Mouse (Mus musculus) embryonic facial prominence, embryonic 13.5 days (tissue): ENCODE measurements around the gene Pde4d. TPM values are rescaled to one million over a fixed set of nuclear protein-coding genes. Genes with fewer than 3 reads are reported as not detected.
A peak's percentile ranks its signal among the peaks of the same experiment; 100 is the strongest.

Experiments used
- ATAC-seq: fragments of 200-750 bp; cut with Nextera tagmentation; 2 replicates; pipeline ENCODE4 v1.8.0; 2017; ENCODE audit warnings: low read depth; ENCODE audit not compliant: insufficient number of reproducible peaks, insufficient read depth, low FRiP score, low TSS enrichment
- H3K27ac ChIP-seq: fragments of 300-500 bp; sonication (generic); 2 replicates; pipeline ENCODE4 v1.5.1; 2015; ENCODE audit warnings: moderate library complexity, mild to moderate bottlenecking, inconsistent platforms
- H3K27me3 ChIP-seq: fragments of 300-500 bp; sonication (generic); 2 replicates; pipeline ENCODE4 v1.6.1; 2015; ENCODE audit warnings: mild to moderate bottlenecking, inconsistent platforms
- H3K36me3 ChIP-seq: fragments of 300-500 bp; sonication (generic); 2 replicates; pipeline ENCODE4 v1.6.1; 2015; ENCODE audit warnings: mild to moderate bottlenecking, inconsistent platforms
- H3K4me1 ChIP-seq: fragments of 300-500 bp; sonication (generic); 2 replicates; pipeline ENCODE4 v1.6.1; 2015; ENCODE audit warnings: inconsistent platforms
- H3K4me2 ChIP-seq: fragments of 300-500 bp; sonication (generic); 2 replicates; pipeline ENCODE4 v1.6.1; 2015; ENCODE audit warnings: moderate library complexity, mild to moderate bottlenecking, inconsistent platforms
- H3K4me3 ChIP-seq: fragments of 300-500 bp; sonication (generic); 2 replicates; pipeline ENCODE4 v1.5.1; 2015; ENCODE audit warnings: mild to moderate bottlenecking, inconsistent platforms
- H3K9ac ChIP-seq: fragments of 300-500 bp; sonication (generic); 2 replicates; pipeline ENCODE4 v1.6.1; 2015; ENCODE audit warnings: mild to moderate bottlenecking, inconsistent platforms
- H3K9me3 ChIP-seq: fragments of 300-500 bp; sonication (generic); 2 replicates; pipeline ENCODE4 v1.6.1; 2016; ENCODE audit warnings: inconsistent platforms
- WGBS: fragments of 180-500 bp; shearing (Covaris S2); methylation state at CpG from one replicate; pipeline ENCODE4 v1.1.7; 2015; ENCODE audit warnings: mixed read lengths; 5-methylcytosine and 5-hydroxymethylcytosine counted together
- polyA plus RNA-seq: library from polyadenylated mRNA; unstranded; fragments of >200 nt; fragmentation: Nextera tagmentation; extraction: Ambion mirVana; gene quantifications from 2 replicates; pipeline ENCODE4 v1.2.1, GENCODE M21; 2015

Pde4d gene
- polyA plus RNA-seq, 1 experiment from 2014 or later = 22.9 TPM

DNA sequence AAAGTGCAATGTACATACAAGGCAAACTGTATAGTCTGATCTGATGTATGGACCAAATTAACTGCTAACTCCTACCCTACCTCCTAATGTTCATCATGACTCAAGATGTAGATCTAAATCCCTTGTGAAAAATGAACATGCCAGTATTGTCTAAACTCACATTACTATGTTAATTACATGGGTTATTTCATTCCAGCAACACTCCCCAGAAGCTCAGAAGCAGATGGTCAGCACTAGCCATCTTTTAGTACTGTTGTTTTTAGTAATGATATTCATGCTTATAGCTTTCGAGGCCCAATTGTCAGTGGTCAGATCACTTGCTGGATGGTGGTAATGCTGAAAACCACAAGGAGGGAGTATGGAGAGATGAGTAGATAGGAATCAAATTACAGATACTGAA lies 1127.0 kb downstream of the Pde4d start:
- no peak overlapping the region for H3K4me3 ChIP-seq
- 63% methylated on average over 1 of the region's 1 CpGs for WGBS
- no peaks in the 10 kb centered on the region for H3K36me3 ChIP-seq
- peaks cover 8% of the 10 kb centered on the region for H3K4me1 ChIP-seq
- no peak overlapping the region for H3K4me2 ChIP-seq
- ATAC-seq = no peak
- H3K9ac ChIP-seq = no peak overlapping the region
- H3K9me3 ChIP-seq = no peaks in the 10 kb centered on the region
- H3K27me3 ChIP-seq = no peaks in the 10 kb centered on the region
- no peak overlapping the region for H3K27ac ChIP-seq

DNA sequence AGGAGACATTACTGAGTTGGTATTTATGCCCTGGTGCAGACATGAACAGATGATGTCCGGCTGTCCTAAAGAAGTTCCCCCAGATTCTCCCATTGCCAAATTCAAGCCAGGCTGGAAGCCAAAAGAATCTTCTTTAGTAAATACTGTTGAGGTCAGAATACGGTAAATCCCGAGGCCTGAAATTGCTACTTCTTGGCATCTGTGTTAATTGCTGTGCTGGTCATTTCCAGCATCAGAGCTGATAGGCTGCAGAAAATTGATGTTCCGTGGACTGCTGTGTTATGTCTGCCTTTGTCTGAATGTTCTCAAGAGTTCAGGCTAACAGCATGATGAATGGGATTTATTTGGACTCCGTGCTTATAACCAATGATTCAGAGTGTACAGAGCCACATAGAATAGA lies 1127.7 kb downstream of the Pde4d start:
- no peak overlapping the region for H3K9ac ChIP-seq
- no peaks in the 10 kb centered on the region for H3K27me3 ChIP-seq
- H3K4me2 ChIP-seq = no peak overlapping the region
- no peak overlapping the region for H3K27ac ChIP-seq
- no peak for ATAC-seq
- no peaks in the 10 kb centered on the region for H3K9me3 ChIP-seq
- no peaks in the 10 kb centered on the region for H3K36me3 ChIP-seq
- H3K4me3 ChIP-seq = no peak overlapping the region
- 78% methylated on average over 5 of the region's 5 CpGs for WGBS
- H3K4me1 ChIP-seq = peaks cover 8% of the 10 kb centered on the region

DNA sequence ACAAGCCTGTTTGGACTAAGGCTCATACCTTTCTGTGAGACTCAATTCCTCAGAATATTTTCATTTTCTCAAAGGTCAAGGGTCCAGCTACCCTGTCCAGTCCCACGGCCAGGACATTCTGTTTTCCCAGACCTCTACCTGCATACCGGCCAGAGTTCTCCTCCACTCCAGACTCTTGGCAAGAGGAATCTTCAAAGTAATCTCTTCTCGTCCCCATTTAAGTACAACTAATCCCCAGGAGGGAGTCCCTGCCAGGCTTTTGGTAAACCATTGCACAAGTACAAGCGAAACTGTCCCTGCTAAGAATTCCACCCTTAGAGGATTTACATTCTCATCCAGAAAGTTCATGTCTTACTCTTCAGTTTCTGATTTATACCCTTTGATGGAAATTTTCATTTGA lies 1128.2 kb downstream of the Pde4d start:
- no peak overlapping the region for H3K27ac ChIP-seq
- H3K9ac ChIP-seq = no peak overlapping the region
- H3K4me3 ChIP-seq = no peak overlapping the region
- H3K4me2 ChIP-seq = no peak overlapping the region
- 71% methylated on average over 4 of the region's 4 CpGs for WGBS
- no peaks in the 10 kb centered on the region for H3K27me3 ChIP-seq
- no peaks in the 10 kb centered on the region for H3K36me3 ChIP-seq
- peaks cover 8% of the 10 kb centered on the region for H3K4me1 ChIP-seq
- ATAC-seq = no peak
- no peaks in the 10 kb centered on the region for H3K9me3 ChIP-seq

DNA sequence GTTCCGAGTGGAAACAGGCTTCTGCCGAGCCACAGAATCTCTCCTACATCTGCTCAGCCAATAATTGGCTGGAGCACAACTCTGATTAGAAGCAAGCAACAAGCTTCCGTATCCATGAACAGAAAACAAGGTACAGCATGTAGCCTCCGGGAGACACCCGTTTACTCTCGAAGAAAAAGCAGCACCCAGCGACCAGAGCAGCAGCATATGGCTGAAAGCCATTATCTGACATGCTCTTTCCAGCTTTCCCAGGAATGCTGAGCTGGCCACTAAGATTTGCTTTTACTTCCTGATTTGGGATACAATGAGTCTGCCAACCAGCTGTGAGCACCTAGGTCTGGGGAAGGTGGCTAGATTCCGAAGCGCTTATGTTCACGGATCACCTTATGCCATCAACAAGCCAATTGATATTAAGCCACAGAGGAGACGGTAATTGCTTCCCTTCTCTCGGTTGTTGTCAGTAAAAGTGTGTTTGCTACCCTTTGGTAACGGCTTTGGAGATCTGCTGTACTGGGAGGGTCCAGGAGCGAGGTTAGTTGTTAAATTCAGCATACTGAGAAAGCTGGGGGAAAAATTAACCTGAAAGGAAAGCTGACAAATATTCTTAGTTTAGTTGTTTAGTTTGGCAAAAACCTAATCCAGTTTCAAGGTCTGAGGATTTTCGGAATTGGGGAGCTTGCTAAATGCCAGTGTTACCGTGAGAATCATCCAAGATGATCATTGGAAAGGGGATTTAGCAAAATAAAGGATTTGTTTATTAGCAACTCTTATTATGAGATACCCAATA lies 1131.7 kb downstream of the Pde4d start:
- no peaks in the 10 kb centered on the region for H3K36me3 ChIP-seq
- 0 out of 2 replicates have a peak overlapping the region, but pooled peaks have one; percentile 26 for H3K4me2 ChIP-seq
- WGBS = 66% methylated on average over 16 of the region's 16 CpGs
- H3K27me3 ChIP-seq = no peaks in the 10 kb centered on the region
- no peak overlapping the region for H3K9ac ChIP-seq
- no peak overlapping the region for H3K27ac ChIP-seq
- H3K4me1 ChIP-seq = peaks cover 8% of the 10 kb centered on the region
- H3K9me3 ChIP-seq = no peaks in the 10 kb centered on the region
- ATAC-seq = no peak
- no peak overlapping the region for H3K4me3 ChIP-seq

DNA sequence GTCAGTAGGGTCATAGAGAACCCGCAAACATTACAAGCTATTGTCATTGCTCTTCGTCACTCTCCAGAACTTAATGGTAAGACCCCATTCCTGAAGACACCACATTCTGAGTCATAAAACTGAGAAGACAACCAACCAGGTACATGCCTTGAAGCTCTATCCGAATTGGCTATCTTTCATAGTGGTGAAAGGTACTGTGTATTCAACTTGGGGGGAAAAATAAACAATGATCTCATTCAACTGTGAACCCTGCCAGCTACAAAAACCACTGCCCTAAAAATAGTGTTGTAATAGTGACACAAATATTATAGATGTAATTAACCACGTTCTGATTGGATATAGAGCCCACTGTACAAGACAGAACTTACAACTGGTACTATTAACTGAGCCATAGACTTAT lies 1140.3 kb downstream of the Pde4d start:
- no peak overlapping the region for H3K4me3 ChIP-seq
- H3K4me1 ChIP-seq = peaks cover 3% of the 10 kb centered on the region; the same call in 1 of the 2 replicates
- no peaks in the 10 kb centered on the region for H3K9me3 ChIP-seq
- no peak for ATAC-seq
- H3K27ac ChIP-seq = no peak overlapping the region
- no peak overlapping the region for H3K4me2 ChIP-seq
- H3K36me3 ChIP-seq = no peaks in the 10 kb centered on the region
- 83% methylated on average over 4 of the region's 4 CpGs for WGBS
- no peak overlapping the region for H3K9ac ChIP-seq
- no peaks in the 10 kb centered on the region for H3K27me3 ChIP-seq

DNA sequence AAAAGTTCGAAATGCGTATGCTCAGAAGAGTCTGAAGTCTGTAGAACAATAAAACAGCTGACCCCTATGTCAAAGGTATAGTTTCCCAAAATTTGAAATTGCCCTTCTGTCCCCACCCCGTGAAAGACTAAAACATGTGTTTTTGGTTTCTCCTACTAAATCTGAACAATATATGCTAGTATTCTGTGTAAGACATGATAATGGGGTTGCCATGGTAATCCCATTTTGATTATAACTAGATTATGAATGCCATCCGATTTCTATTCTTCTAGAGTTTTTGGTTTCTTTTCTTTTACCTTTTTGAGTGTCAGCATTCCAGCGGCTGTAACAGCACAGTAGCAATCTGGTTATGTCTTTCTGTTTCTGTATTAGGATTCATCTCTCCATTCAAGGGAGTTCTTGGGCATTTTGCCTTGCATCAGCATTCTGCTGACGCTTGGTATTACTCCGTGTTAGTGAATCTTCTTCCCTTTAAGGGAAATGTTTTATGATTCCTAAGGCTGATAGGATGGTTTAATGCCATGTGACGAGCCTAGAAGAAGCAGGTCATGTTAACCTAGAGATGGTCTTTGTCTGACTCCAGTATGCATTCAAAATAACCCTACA lies 1142.5 kb downstream of the Pde4d start:
- Histone ChIP-seq H3K27me3 (no peaks in the 10 kb centered on the region), H3K27ac (no peak overlapping the region), H3K4me1 (peaks cover 3% of the 10 kb centered on the region; the same call in 1 of the 2 replicates), H3K4me2 (no peak overlapping the region), H3K36me3 (no peaks in the 10 kb centered on the region), H3K4me3 (no peak overlapping the region), H3K9ac (no peak overlapping the region), H3K9me3 (no peaks in the 10 kb centered on the region)
- ATAC-seq = no peak
- WGBS = 64% methylated on average over 8 of the region's 8 CpGs

DNA sequence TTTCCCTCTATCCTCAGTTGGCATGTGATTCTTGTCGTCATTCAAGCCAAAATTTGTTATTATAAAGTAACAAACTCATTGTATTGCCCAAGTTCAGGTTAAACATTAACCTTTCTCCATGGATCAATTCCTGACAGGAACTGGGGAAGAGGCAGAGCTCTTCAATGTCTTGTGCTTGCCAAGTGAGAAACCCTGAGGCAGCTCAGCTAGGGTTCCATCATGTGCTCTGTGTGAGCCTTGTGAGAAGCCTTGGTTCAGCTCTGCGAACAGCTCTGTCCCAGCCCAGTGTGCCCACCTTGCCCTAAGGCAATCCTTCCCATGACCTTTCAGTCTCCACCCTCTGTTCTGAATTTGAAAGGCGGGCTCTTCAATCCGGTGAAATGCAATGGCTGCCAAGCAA lies 1150.0 kb downstream of the Pde4d start:
- Histone ChIP-seq H3K9me3 (no peaks in the 10 kb centered on the region), H3K27me3 (no peaks in the 10 kb centered on the region), H3K4me2 (no peak overlapping the region), H3K9ac (no peak overlapping the region), H3K4me3 (no peak overlapping the region), H3K27ac (no peak overlapping the region), H3K4me1 (no peaks in the 10 kb centered on the region), H3K36me3 (no peaks in the 10 kb centered on the region)
- ATAC-seq = no peak
- WGBS = 42% methylated on average over 4 of the region's 4 CpGs

DNA sequence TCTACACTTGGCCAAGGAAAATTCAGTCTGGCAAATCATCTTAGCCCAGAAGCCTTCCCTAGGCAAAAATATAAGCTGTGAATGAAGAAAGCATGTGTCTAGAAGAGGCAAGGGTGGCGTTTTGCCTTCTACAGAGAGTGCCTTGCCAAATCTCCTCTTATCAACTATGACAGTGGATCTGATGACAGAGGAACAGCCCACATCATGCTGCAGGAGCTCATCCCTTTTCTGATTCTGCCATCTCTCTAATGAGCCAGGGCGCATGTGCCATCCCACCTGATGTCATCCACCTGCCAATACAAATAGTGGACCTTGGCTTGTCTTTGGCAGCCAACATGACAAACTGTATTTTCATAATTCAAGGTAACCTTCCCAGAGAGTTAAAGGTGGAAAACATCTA lies 1154.3 kb downstream of the Pde4d start:
- Histone ChIP-seq H3K9ac (no peak overlapping the region), H3K4me1 (no peaks in the 10 kb centered on the region), H3K27me3 (no peaks in the 10 kb centered on the region), H3K9me3 (no peaks in the 10 kb centered on the region), H3K27ac (no peak overlapping the region), H3K36me3 (no peaks in the 10 kb centered on the region), H3K4me3 (no peak overlapping the region), H3K4me2 (no peak overlapping the region)
- no peak for ATAC-seq
- WGBS = 92% methylated on average over 2 of the region's 2 CpGs

DNA sequence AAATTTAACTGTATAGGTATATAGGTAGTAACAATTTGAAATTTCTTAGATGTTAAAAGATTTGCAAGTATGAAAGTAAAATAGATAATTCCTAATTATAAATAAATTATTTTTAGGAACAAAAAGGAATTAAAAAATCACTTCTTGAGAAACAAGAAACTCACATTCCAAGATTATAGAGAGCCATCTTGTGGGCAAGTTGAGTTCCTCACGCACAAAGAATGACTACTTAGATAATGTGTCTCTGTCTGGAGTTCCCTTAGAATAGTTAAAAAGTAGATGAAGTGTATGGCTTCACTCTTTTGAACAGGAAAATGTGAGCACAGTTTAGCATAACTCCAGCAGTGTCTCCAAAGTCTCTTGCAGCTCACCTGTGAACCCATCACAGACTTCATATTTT lies 1155.4 kb downstream of the Pde4d start:
- Histone ChIP-seq H3K4me3 (no peak overlapping the region), H3K36me3 (no peaks in the 10 kb centered on the region), H3K9ac (no peak overlapping the region), H3K9me3 (no peaks in the 10 kb centered on the region), H3K4me2 (no peak overlapping the region), H3K27me3 (no peaks in the 10 kb centered on the region), H3K27ac (no peak overlapping the region), H3K4me1 (no peaks in the 10 kb centered on the region)
- ATAC-seq = no peak
- WGBS = 55% methylated on average over 1 of the region's 1 CpGs

DNA sequence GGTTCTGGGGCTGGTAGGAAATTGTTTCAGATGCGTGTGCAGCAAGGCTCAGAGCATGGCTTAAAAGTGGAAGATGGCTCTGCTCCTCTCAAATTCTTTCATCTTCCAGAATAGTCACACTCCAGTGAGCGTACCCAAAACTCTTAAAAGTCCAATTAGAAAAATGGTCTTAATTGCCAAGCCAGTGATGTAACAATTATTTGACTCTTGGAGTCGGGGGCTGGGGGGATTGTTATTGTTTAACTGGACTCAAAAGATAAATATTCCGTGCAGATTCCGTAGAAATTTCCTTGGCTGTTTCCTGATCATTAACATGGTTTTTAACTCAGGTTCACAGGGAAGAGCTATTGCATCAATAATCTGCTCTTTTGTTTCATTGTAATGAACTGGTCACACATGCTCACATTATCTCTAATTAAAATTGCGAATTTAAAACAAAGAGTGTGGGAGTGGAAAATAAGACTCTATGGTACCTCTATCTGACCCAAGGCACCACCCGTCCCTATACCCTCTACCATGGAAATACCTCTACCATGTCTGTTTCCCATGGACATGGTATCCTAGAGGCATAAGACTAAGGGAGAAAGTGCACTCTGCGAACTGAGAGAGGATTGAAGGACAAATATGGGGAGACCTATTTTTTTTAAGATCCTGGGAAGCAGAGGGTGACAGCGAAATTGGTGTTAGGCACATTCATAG lies 1159.5 kb downstream of the Pde4d start:
- Histone ChIP-seq H3K4me1 (peaks cover 6% of the 10 kb centered on the region), H3K27me3 (no peaks in the 10 kb centered on the region), H3K9ac (no peak overlapping the region), H3K27ac (no peak overlapping the region), H3K36me3 (no peaks in the 10 kb centered on the region), H3K9me3 (no peaks in the 10 kb centered on the region), H3K4me2 (no peak overlapping the region), H3K4me3 (no peak overlapping the region)
- no peak for ATAC-seq
- 76% methylated on average over 9 of the region's 9 CpGs for WGBS

DNA sequence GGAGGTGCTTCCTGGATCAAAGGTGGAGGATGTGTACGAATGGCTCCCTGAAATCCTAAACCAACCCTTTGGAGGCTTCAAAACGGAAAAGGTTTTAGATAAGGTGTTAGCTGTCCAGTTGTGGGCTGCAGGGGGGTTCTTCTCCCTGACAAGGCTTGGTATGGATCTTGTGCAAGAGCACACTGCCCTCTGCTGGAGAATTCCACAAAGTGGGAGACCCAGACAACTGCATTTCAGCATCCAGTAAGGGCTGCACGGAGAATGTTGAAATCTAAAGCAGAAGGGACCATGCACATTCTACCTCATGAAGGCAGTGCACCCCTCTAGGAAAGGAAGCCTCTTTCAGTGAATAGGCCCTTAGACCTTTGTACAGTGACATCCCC lies 1160.0 kb downstream of the Pde4d start:
- no peaks in the 10 kb centered on the region for H3K36me3 ChIP-seq
- H3K9me3 ChIP-seq = no peaks in the 10 kb centered on the region
- WGBS = 13% methylated on average over 3 of the region's 3 CpGs
- H3K9ac ChIP-seq = no peak overlapping the region
- no peak for ATAC-seq
- no peak overlapping the region for H3K4me2 ChIP-seq
- no peak overlapping the region for H3K4me3 ChIP-seq
- H3K27me3 ChIP-seq = no peaks in the 10 kb centered on the region
- H3K27ac ChIP-seq = no peak overlapping the region
- H3K4me1 ChIP-seq = peaks cover 6% of the 10 kb centered on the region

DNA sequence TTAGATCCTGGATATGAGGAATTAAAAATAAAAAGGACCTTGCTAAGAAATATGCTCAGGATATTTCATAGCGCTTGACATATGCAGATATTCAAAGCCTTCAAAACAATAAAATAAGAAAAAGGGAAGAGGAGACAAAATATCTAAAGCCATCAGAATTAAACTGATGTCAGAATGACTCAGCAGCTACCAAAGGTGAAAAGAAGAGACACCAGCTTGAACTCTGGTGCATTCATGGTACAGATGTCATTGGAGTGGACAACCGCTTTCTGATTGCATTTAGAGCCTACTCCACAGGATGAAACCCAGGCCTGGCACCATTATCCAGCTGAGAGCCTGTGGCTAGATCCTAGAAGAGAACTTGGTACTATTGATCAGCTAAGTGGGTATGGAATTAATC lies 1161.0 kb downstream of the Pde4d start:
- ATAC-seq = no peak
- 93% methylated on average over 2 of the region's 2 CpGs for WGBS
- Histone ChIP-seq H3K27me3 (no peaks in the 10 kb centered on the region), H3K36me3 (no peaks in the 10 kb centered on the region), H3K27ac (no peak overlapping the region), H3K4me2 (no peak overlapping the region), H3K4me3 (no peak overlapping the region), H3K4me1 (peaks cover 7% of the 10 kb centered on the region), H3K9me3 (no peaks in the 10 kb centered on the region), H3K9ac (no peak overlapping the region)
